Mouse (Mus musculus) lung, adult 2 months (tissue): ENCODE data around the gene Qrich1.

ENCODE experiments used
- CTCF ChIP-seq: fragments of 200-500 bp; IDR thresholded peaks from 2 replicates; pipeline ENCODE4 v1.5.1; 2011; ENCODE audit warnings: mild to moderate bottlenecking, low read length, control low read depth; ENCODE audit not compliant: insufficient read depth
- POLR2A ChIP-seq: fragments of 200-500 bp; IDR thresholded peaks from 2 replicates; pipeline ENCODE4 v1.6.1; 2011; ENCODE audit warnings: low read depth, mild to moderate bottlenecking, control low read depth, low read length, borderline replicate concordance; ENCODE audit errors: extremely low read depth

DNA sequence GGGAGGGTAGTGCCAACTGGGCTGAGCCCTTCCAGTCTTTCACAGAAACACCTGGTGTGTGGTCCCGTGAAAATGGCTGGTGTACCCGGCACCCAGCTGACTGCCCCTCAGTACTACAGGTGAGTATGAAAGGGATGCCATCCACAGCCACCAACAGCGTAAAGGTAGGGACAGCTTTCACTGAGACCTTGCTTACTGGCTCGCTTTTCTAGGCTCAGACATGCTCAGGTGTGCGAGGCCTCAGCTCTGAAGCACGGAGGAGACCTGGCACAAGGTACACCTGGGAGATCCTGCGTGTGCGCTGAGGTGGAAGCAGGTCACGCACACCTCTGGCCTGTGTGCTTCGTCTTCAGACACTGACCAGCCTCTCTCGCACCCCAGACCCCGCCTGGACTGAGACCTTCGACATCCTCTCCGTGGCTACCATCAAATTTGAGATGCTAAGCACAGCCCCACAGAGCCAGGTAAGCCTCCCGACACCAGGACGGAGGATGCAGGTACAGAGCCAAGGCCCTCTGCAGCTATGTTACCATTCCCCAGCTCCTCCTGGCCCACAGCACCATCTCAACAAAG, 54.9 kb downstream of the Qrich1 start:
- TF ChIP-seq CTCF (no peak), POLR2A (no peak)
